22 mouse cellular contexts compared by ENCODE assay signal in the genomic region with DNA sequence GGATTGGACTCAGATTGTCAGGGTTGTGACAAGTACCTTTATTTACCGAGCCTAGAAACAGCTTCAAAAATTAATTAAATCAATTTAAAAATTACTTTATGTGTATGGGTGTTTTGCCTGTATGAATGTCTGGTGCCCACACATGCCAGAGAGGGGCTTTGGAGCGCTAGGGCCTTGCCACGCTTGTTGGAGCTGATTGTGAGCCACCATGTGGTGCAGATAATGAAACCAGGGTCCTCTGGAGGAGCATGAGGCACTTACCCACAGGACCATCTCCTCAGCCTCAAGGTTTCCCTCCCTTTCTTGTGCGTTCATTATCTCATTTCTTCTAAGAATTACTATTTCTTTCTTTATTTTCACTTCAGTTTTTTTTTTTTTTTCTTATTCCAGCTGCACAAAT. TPM values are rescaled to one million over a fixed set of nuclear protein-coding genes. Genes with fewer than 3 reads are reported as not detected.
A peak's percentile ranks its signal among the peaks of the same experiment; 100 is the strongest.
DNase-seq lines count a peak whose midpoint lies in the region; ATAC-seq and TF ChIP-seq lines count a peak whose summit lies in the region.
"Had no signal": no experiment of that assay in that cellular context is flagged by ENCODE, and none has a peak within 500 bp of the region (broad histone marks: within the 10 kb centered on the region; RNA-seq: fewer than 3 reads in every experiment).

No protein-coding gene starts in this region.

- no peaks in the 10 kb centered on the region for H3K27me3 ChIP-seq in heart, embryonic 14.5 days (ENCODE audit: control insufficient read depth, insufficient read depth, low read length)
- no peaks in the 10 kb centered on the region for H3K27me3 ChIP-seq in liver, embryonic 12.5 days (replicated peaks)
- H3K27me3 ChIP-seq in liver, postnatal 0 days (ENCODE audit: insufficient read depth, low read length) = no peaks in the 10 kb centered on the region
- H3K27me3 ChIP-seq in MEL (ENCODE audit: control insufficient read depth in 1 of 2, insufficient read depth in 2 of 2, low read length in 2 of 2) = no peaks in the 10 kb centered on the region
- H3K27me3 ChIP-seq: embryonic facial prominence, embryonic 12.5 days; embryonic facial prominence, embryonic 15.5 days; heart, embryonic 12.5 days; hindbrain, embryonic 13.5 days; Patski had no signal

- H3K9me3 ChIP-seq in heart, embryonic 14.5 days (ENCODE audit: control insufficient read depth, low read length) = no peaks in the 10 kb centered on the region
- H3K9me3 ChIP-seq in liver, embryonic 12.5 days (replicated peaks) = no peaks in the 10 kb centered on the region
- no peaks in the 10 kb centered on the region for H3K9me3 ChIP-seq in liver, postnatal 0 days (ENCODE audit: low read length)
- H3K9me3 ChIP-seq in MEL (replicated peaks; ENCODE audit: insufficient read depth, low read length) = no peaks in the 10 kb centered on the region
- H3K9me3 ChIP-seq: embryonic facial prominence, embryonic 12.5 days; embryonic facial prominence, embryonic 15.5 days; heart, embryonic 12.5 days; hindbrain, embryonic 10.5 days; hindbrain, embryonic 13.5 days had no signal

- no peaks in the 10 kb centered on the region for H3K36me3 ChIP-seq in heart, embryonic 14.5 days (ENCODE audit: control insufficient read depth, insufficient read depth, low read length)
- H3K36me3 ChIP-seq in liver, embryonic 12.5 days = no peaks in the 10 kb centered on the region
- no peaks in the 10 kb centered on the region for H3K36me3 ChIP-seq in liver, postnatal 0 days (replicated peaks; ENCODE audit: insufficient read depth, low read length)
- H3K36me3 ChIP-seq in MEL (ENCODE audit: control insufficient read depth in 1 of 2, insufficient read depth in 2 of 2, low read length in 2 of 2) = peaks cover 0 to 2% of the 10 kb centered on the region in 2 experiments; a peak in 2 of 4 replicates
- H3K36me3 ChIP-seq: embryonic facial prominence, embryonic 12.5 days; embryonic facial prominence, embryonic 15.5 days; heart, embryonic 12.5 days; hindbrain, embryonic 10.5 days; hindbrain, embryonic 13.5 days had no signal

- ATAC-seq in heart, embryonic 14.5 days (ENCODE audit: insufficient number of reproducible peaks, insufficient read depth, low FRiP score, low read depth) = no peak
- 0 out of 2 replicates have a peak, but pooled peaks have one; percentile 57 for ATAC-seq in liver, embryonic 12.5 days
- ATAC-seq in liver, postnatal 0 days = no peak
- ATAC-seq in megakaryocyte-erythroid progenitor cell, adult 5-6 weeks (replicated peaks; ENCODE audit: low FRiP score, low TSS enrichment, poor library complexity, severe bottlenecking) = peak; percentile 42; the same call in 1 of the 2 replicates
- ATAC-seq: forebrain, embryonic 14.5 days; forebrain, postnatal 0 days; Patski had no signal

- no peaks in the 10 kb centered on the region; the same call in 1 of the 2 replicates for H3K79me2 ChIP-seq in MEL (ENCODE audit: control insufficient read depth, insufficient read depth, low read length, poor library complexity)

- TF ChIP-seq CTCF in liver, postnatal 0 days (IDR thresholded peaks at IDR 0.05; ENCODE audit: low read depth) = no peak
- TF ChIP-seq CTCF in MEL (IDR thresholded peaks at IDR 0.05 in 2 of 3, conservative IDR thresholded peaks at IDR 0.05 in 1 of 3; ENCODE audit: control insufficient read depth in 1 of 3, insufficient read depth in 1 of 3, low read depth in 2 of 3, low read length in 3 of 3, poor library complexity in 1 of 3, severe bottlenecking in 1 of 3) = no peak

- no peak overlapping the region for H3K4me3 ChIP-seq in heart, embryonic 14.5 days (ENCODE audit: control insufficient read depth in 1 of 2, insufficient read depth in 1 of 2, low read depth in 1 of 2, low read length in 2 of 2)
- no peak overlapping the region for H3K4me3 ChIP-seq in liver, embryonic 12.5 days
- no peak overlapping the region for H3K4me3 ChIP-seq in liver, postnatal 0 days (ENCODE audit: low read depth, low read length)
- H3K4me3 ChIP-seq in MEL (ENCODE audit: control insufficient read depth in 1 of 2, insufficient read depth in 1 of 2, low read depth in 2 of 2, low read length in 2 of 2) = no peak overlapping the region
- H3K4me3 ChIP-seq: embryonic facial prominence, embryonic 12.5 days; embryonic facial prominence, embryonic 15.5 days; gastrocnemius, adult 2 months; heart, embryonic 12.5 days; hindbrain, embryonic 10.5 days; hindbrain, embryonic 13.5 days had no signal

- H3K27ac ChIP-seq in heart, embryonic 14.5 days (replicated peaks in 1 of 2; ENCODE audit: control insufficient read depth in 1 of 2, insufficient read depth in 1 of 2, low read depth in 2 of 2, low read length in 2 of 2) = peak overlapping the region; percentile 17 to 59; a peak in 2 of 4 replicates
- no peak overlapping the region for H3K27ac ChIP-seq in liver, embryonic 12.5 days
- no peak overlapping the region for H3K27ac ChIP-seq in liver, postnatal 0 days (ENCODE audit: low read depth)
- H3K27ac ChIP-seq in MEL (ENCODE audit: control insufficient read depth, low read depth, low read length) = no peak overlapping the region
- H3K27ac ChIP-seq: embryonic facial prominence, embryonic 12.5 days; embryonic facial prominence, embryonic 15.5 days; gastrocnemius, adult 2 months; hindbrain, embryonic 10.5 days had no signal

- no peak for TF ChIP-seq POLR2A in MEL (IDR thresholded peaks at IDR 0.05; ENCODE audit: control insufficient read depth in 1 of 2, insufficient read depth in 1 of 2, low read depth in 1 of 2, low read length in 2 of 2, poor library complexity in 1 of 2)

- no peak for TF ChIP-seq EP300 in liver, postnatal 0 days (IDR thresholded peaks at IDR 0.05; ENCODE audit: low read depth)
- TF ChIP-seq EP300 in MEL (IDR thresholded peaks at IDR 0.05; ENCODE audit: low read depth in 1 of 2, low read length in 2 of 2) = no peak

- 72% methylated on average over 4 of the region's 4 CpGs for WGBS in heart, embryonic 14.5 days
- WGBS in liver, embryonic 12.5 days (ENCODE audit: insufficient replicate concordance) = 36% methylated on average over 4 of the region's 4 CpGs
- WGBS in liver, postnatal 0 days (ENCODE audit: insufficient replicate concordance) = 65% methylated on average over 4 of the region's 4 CpGs

- H3K4me1 ChIP-seq in heart, embryonic 14.5 days (ENCODE audit: control insufficient read depth in 2 of 2, insufficient read depth in 2 of 2, low read length in 2 of 2) = peaks cover 20 to 40% of the 10 kb centered on the region in 2 experiments
- H3K4me1 ChIP-seq in liver, embryonic 12.5 days = peaks cover 26% of the 10 kb centered on the region
- H3K4me1 ChIP-seq in liver, postnatal 0 days (ENCODE audit: insufficient read depth) = no peaks in the 10 kb centered on the region
- H3K4me1 ChIP-seq in MEL (ENCODE audit: control insufficient read depth in 1 of 2, insufficient read depth in 2 of 2, low read length in 2 of 2) = peaks cover 0 to 8% of the 10 kb centered on the region in 2 experiments; a peak in 2 of 4 replicates
- H3K4me1 ChIP-seq: embryonic facial prominence, embryonic 15.5 days had no signal

- DNase-seq in heart, postnatal 4 days = no peak
- no peak for DNase-seq in liver, postnatal 0 days
- peak; percentile 34 for DNase-seq in MEL (ENCODE audit: low read depth, low spot score)
- no peak for DNase-seq in spleen, postnatal 4 days (ENCODE audit: low spot score in 2 of 2)
- DNase-seq: cerebellum, adult 11 months; cerebellum, adult 2 months; cerebellum, adult 9-11 months; cerebellum, postnatal 25 days; forebrain, postnatal 0 days; gastrocnemius, adult 2 months; gastrocnemius, postnatal 14 days; heart, adult 11 months had no signal

- H3K9ac ChIP-seq in heart, embryonic 14.5 days (ENCODE audit: low read length) = 0 out of 2 replicates have a peak overlapping the region, but pooled peaks have one; percentile 46
- H3K9ac ChIP-seq in liver, embryonic 12.5 days = no peak overlapping the region
- H3K9ac ChIP-seq in liver, postnatal 0 days (replicated peaks) = no peak overlapping the region
- H3K9ac ChIP-seq in MEL (ENCODE audit: control insufficient read depth, low read depth, low read length, poor library complexity, severe bottlenecking) = no peak overlapping the region
- H3K9ac ChIP-seq: embryonic facial prominence, embryonic 12.5 days; embryonic facial prominence, embryonic 15.5 days; forebrain, postnatal 0 days; hindbrain, embryonic 13.5 days had no signal

- no peak overlapping the region for H3K4me2 ChIP-seq in heart, embryonic 14.5 days (ENCODE audit: low read length)
- no peak overlapping the region for H3K4me2 ChIP-seq in liver, embryonic 12.5 days
- no peak overlapping the region for H3K4me2 ChIP-seq in liver, postnatal 0 days (ENCODE audit: low read depth, low read length)
- H3K4me2 ChIP-seq: embryonic facial prominence, embryonic 12.5 days; embryonic facial prominence, embryonic 15.5 days; hindbrain, embryonic 13.5 days had no signal

- no peak for TF ChIP-seq RAD21 in MEL (IDR thresholded peaks at IDR 0.05; ENCODE audit: low read depth, low read length)

TF ChIP-seq in MEL, 35 proteins besides CTCF, POLR2A, EP300 and RAD21:
- TF ChIP-seq POLR2AphosphoS2 (IDR thresholded peaks at IDR 0.05; ENCODE audit: low read length) = no peak
- 0 out of 2 replicates have a peak, but pooled peaks have one; percentile 30 for TF ChIP-seq MYC (IDR thresholded peaks at IDR 0.05; ENCODE audit: low read depth, low read length)
- TF ChIP-seq NELFE (IDR thresholded peaks at IDR 0.05; ENCODE audit: low read depth, low read length) = no peak
- peak; percentile 54; the same call in 1 of the 2 replicates for TF ChIP-seq ZNF384 (IDR thresholded peaks at IDR 0.05; ENCODE audit: low read depth, low read length)
- no peak for TF ChIP-seq ZMIZ1 (IDR thresholded peaks at IDR 0.05; ENCODE audit: low read depth, low read length)
- no peak for TF ChIP-seq MAZ (IDR thresholded peaks at IDR 0.05; ENCODE audit: low read depth, low read length)
- TF ChIP-seq MAX (IDR thresholded peaks at IDR 0.05; ENCODE audit: low read length) = peak; percentile 39; the same call in 1 of the 2 replicates
- no peak for TF ChIP-seq BHLHE40 (IDR thresholded peaks at IDR 0.05; ENCODE audit: borderline replicate concordance, low read depth, low read length)

RNA-seq across cellular contexts. Expression of gene Vwa8, which starts 32.0 kb away (rescaled TPM):
- polyA plus RNA-seq in heart, embryonic 14.5 days (2014; fragmentation: Nextera tagmentation; extraction: Ambion mirVana) = 23.1 and 25.2 TPM in 2 replicates
- total RNA-seq in heart, postnatal 4 days (2021) = 100 to 1,000 TPM; 129 to 144 TPM
- 7.6 and 8.5 TPM in 2 replicates for polyA plus RNA-seq in liver, embryonic 12.5 days (2016; fragmentation: Nextera tagmentation; extraction: Ambion mirVana)
- polyA plus RNA-seq in liver, postnatal 0 days (2015; fragmentation: Nextera tagmentation; extraction: Ambion mirVana) = 24.4 and 27.1 TPM in 2 replicates
- total RNA-seq in MEL (2012; rRNA removed) = 12.4 and 13.0 TPM in 2 replicates
- 10 to 100 TPM in 1 of 2 experiments, not detected in 1; 19.6 TPM for polyA plus RNA-seq in MEL (2012; ENCODE audit: insufficient read depth in 1 of 2, insufficient read length in 2 of 2, low read depth in 1 of 2, low replicate concordance in 2 of 2, missing spikeins in 1 of 2)
- 9.3 and 12.2 TPM in 2 replicates for total RNA-seq in megakaryocyte-erythroid progenitor cell, adult 5-6 weeks (2014; fragmentation: Nextera tagmentation)
- total RNA-seq in megakaryocyte-erythroid progenitor cell, adult 5-6 weeks (2017) = 11.8 and 19.9 TPM in 2 replicates

Comparison
In these comparisons a context has a peak if more than half of its experiments do, and no peak if none do; other contexts are left out.
1. ATAC-seq: peak in liver, embryonic 12.5 days (single experiment) and megakaryocyte-erythroid progenitor cell, adult 5-6 weeks (single experiment); none in heart, embryonic 14.5 days (single experiment) and liver, postnatal 0 days (single experiment).
2. H3K27ac ChIP-seq: peak in heart, embryonic 14.5 days (2 of 2); none in liver, embryonic 12.5 days (single experiment), liver, postnatal 0 days (single experiment) and MEL (single experiment).